Mouse (Mus musculus) MEL (cell line): ENCODE data around the gene Tapbp. TPM values are rescaled to one million over a fixed set of nuclear protein-coding genes. Genes with fewer than 3 reads are reported as not detected.

Source experiments
- DNase-seq: peaks from one replicate; pipeline ENCODE4 v3.0.0; 2011; ENCODE audit warnings: low read depth, low spot score
- H3K27ac ChIP-seq: 2 replicates; pipeline ENCODE4 v1.5.1; 2012; ENCODE audit warnings: low read depth, mild to moderate bottlenecking, control low read depth, low read length, moderate library complexity; ENCODE audit not compliant: control insufficient read depth
- H3K27me3 ChIP-seq, 2 experiments: fragments of 150-350 bp in 1 of 2; sonication (generic) in 1 of 2; 2 replicates each; pipeline ENCODE4 v1.6.1; 2012; ENCODE audit warnings: low read length in 2 of 2, mild to moderate bottlenecking in 2 of 2, improper control_type of control experiment in 1 of 2, moderate library complexity in 1 of 2; ENCODE audit not compliant: insufficient read depth in 2 of 2, control insufficient read depth in 1 of 2
- H3K36me3 ChIP-seq, 2 experiments: 2 replicates each; pipeline ENCODE4 v1.6.1; 2012 to 2014; ENCODE audit warnings: low read length in 2 of 2, improper control_type of control experiment in 1 of 2, inconsistent platforms in 1 of 2, mild to moderate bottlenecking in 1 of 2; ENCODE audit not compliant: insufficient read depth in 2 of 2, control insufficient read depth in 1 of 2
- H3K4me1 ChIP-seq, 2 experiments: fragments of 150-350 bp in 1 of 2; sonication (generic) in 1 of 2; 2 replicates each; pipeline ENCODE4 v1.6.1; 2012; ENCODE audit warnings: low read length in 2 of 2, improper control_type of control experiment in 1 of 2, mild to moderate bottlenecking in 1 of 2; ENCODE audit not compliant: insufficient read depth in 2 of 2, control insufficient read depth in 1 of 2
- H3K4me3 ChIP-seq, 2 experiments: fragments of 150-350 bp in 1 of 2; sonication (generic) in 1 of 2; 2 replicates each; pipeline ENCODE4 v1.5.1; 2012; ENCODE audit warnings: low read depth in 2 of 2, low read length in 2 of 2, mild to moderate bottlenecking in 2 of 2, moderate library complexity in 2 of 2, control low read depth in 1 of 2, improper control_type of control experiment in 1 of 2; ENCODE audit not compliant: control insufficient read depth in 1 of 2, insufficient read depth in 1 of 2
- H3K79me2 ChIP-seq: 2 replicates; pipeline ENCODE4 v1.6.1; 2012; ENCODE audit warnings: mild to moderate bottlenecking, low read length, moderate library complexity; ENCODE audit not compliant: control insufficient read depth, poor library complexity, insufficient read depth
- H3K9ac ChIP-seq: 2 replicates; pipeline ENCODE4 v1.6.1; 2012; ENCODE audit warnings: low read depth, mild to moderate bottlenecking, control low read depth, low read length, moderate library complexity; ENCODE audit not compliant: control insufficient read depth, poor library complexity, severe bottlenecking
- H3K9me3 ChIP-seq: fragments of 150-350 bp; sonication (generic); replicated peaks from 2 replicates; pipeline ENCODE4 v1.6.1; 2012; ENCODE audit warnings: mild to moderate bottlenecking, low read length, improper control_type of control experiment, moderate library complexity; ENCODE audit not compliant: insufficient read depth
- CHD1 ChIP-seq: IDR thresholded peaks from 2 replicates; pipeline ENCODE4 v1.6.1; 2012; ENCODE audit warnings: low read depth, mild to moderate bottlenecking, inconsistent platforms, low read length, improper control_type of control experiment
- E2F4 ChIP-seq: IDR thresholded peaks from 2 replicates; pipeline ENCODE4 v1.6.1; 2011; ENCODE audit warnings: low read depth, low read length, improper control_type of control experiment, borderline replicate concordance
- ELF1 ChIP-seq: IDR thresholded peaks from 2 replicates; pipeline ENCODE4 v1.6.1; 2014; ENCODE audit warnings: low read depth, mild to moderate bottlenecking, inconsistent platforms, low read length, improper control_type of control experiment, moderate library complexity
- ETS1 ChIP-seq: IDR thresholded peaks from 2 replicates; pipeline ENCODE4 v1.6.1; 2012; ENCODE audit warnings: low read depth, mild to moderate bottlenecking, inconsistent platforms, low read length, improper control_type of control experiment, moderate library complexity
- JUND ChIP-seq: IDR thresholded peaks from 2 replicates; pipeline ENCODE4 v1.6.1; 2011; ENCODE audit warnings: low read depth, mild to moderate bottlenecking, improper control_type of control experiment, low read length
- KAT2A ChIP-seq: conservative IDR thresholded peaks from 2 replicates; pipeline ENCODE4 v1.6.1; 2012; ENCODE audit warnings: low read depth, low read length, improper control_type of control experiment, inconsistent platforms
- MAFK ChIP-seq: IDR thresholded peaks from 2 replicates; pipeline ENCODE4 v1.6.1; 2011; ENCODE audit warnings: low read depth, mild to moderate bottlenecking, low read length, improper control_type of control experiment, borderline replicate concordance
- MAX ChIP-seq: IDR thresholded peaks from 2 replicates; pipeline ENCODE4 v1.6.1; 2011; ENCODE audit warnings: low read length, improper control_type of control experiment
- MAZ ChIP-seq: IDR thresholded peaks from 2 replicates; pipeline ENCODE4 v1.6.1; 2012; ENCODE audit warnings: low read depth, mild to moderate bottlenecking, inconsistent platforms, low read length, improper control_type of control experiment
- MEF2A ChIP-seq: IDR thresholded peaks from 2 replicates; pipeline ENCODE4 v1.6.1; 2014; ENCODE audit warnings: low read depth, mild to moderate bottlenecking, inconsistent platforms, low read length, improper control_type of control experiment; ENCODE audit not compliant: poor library complexity, insufficient replicate concordance, severe bottlenecking; ENCODE audit errors: extremely low read depth
- NRF1 ChIP-seq: IDR thresholded peaks from 2 replicates; pipeline ENCODE4 v1.6.1; 2014; ENCODE audit warnings: low read depth, mild to moderate bottlenecking, inconsistent platforms, low read length, improper control_type of control experiment, moderate library complexity; ENCODE audit not compliant: poor library complexity, insufficient read depth, severe bottlenecking
- POLR2A ChIP-seq, 2 experiments: IDR thresholded peaks; 2 replicates each; pipeline ENCODE4 v1.6.1; 2011 to 2012; ENCODE audit warnings: low read length in 2 of 2, mild to moderate bottlenecking in 2 of 2, control low read depth in 1 of 2, improper control_type of control experiment in 1 of 2, low read depth in 1 of 2, moderate library complexity in 1 of 2; ENCODE audit not compliant: control insufficient read depth in 1 of 2, insufficient read depth in 1 of 2, poor library complexity in 1 of 2
- POLR2AphosphoS2 ChIP-seq: IDR thresholded peaks from 2 replicates; pipeline ENCODE4 v1.6.1; 2011; ENCODE audit warnings: low read length, improper control_type of control experiment
- POLR2AphosphoS5 ChIP-seq: IDR thresholded peaks from 2 replicates; pipeline ENCODE4 v1.6.1; 2012; ENCODE audit warnings: low read depth, borderline replicate concordance, mild to moderate bottlenecking, inconsistent platforms, low read length, moderate library complexity, mixed read lengths
- RCOR1 ChIP-seq: IDR thresholded peaks from 2 replicates; pipeline ENCODE4 v1.6.1; 2012; ENCODE audit warnings: low read depth, mild to moderate bottlenecking, inconsistent platforms, low read length, improper control_type of control experiment
- SMC3 ChIP-seq: IDR thresholded peaks from 2 replicates; pipeline ENCODE4 v1.6.1; 2011; ENCODE audit warnings: low read depth, low read length, improper control_type of control experiment
- TAL1 ChIP-seq: IDR thresholded peaks from 2 replicates; pipeline ENCODE4 v1.6.1; 2012; ENCODE audit warnings: mild to moderate bottlenecking, inconsistent platforms, low read length, moderate library complexity, mixed read lengths
- TBP ChIP-seq: IDR thresholded peaks from 2 replicates; pipeline ENCODE4 v1.8.0; 2011; ENCODE audit warnings: low read depth, low read length, improper control_type of control experiment
- UBTF ChIP-seq: IDR thresholded peaks from 2 replicates; pipeline ENCODE4 v1.6.1; 2012; ENCODE audit warnings: low read depth, mild to moderate bottlenecking, inconsistent platforms, low read length, improper control_type of control experiment, moderate library complexity, borderline replicate concordance; ENCODE audit not compliant: insufficient read depth
- USF1 ChIP-seq: IDR thresholded peaks from 2 replicates; pipeline ENCODE4 v1.6.1; 2014; ENCODE audit warnings: low read depth, mild to moderate bottlenecking, inconsistent platforms, low read length, improper control_type of control experiment, moderate library complexity
- USF2 ChIP-seq, 2 experiments: IDR thresholded peaks; 2 replicates each; pipeline ENCODE4 v1.6.1; 2011 to 2012; ENCODE audit warnings: improper control_type of control experiment in 2 of 2, low read length in 2 of 2, borderline replicate concordance in 1 of 2, inconsistent platforms in 1 of 2, low read depth in 1 of 2, mild to moderate bottlenecking in 1 of 2; ENCODE audit not compliant: insufficient read depth in 1 of 2
- ZC3H11A ChIP-seq: IDR thresholded peaks from 2 replicates; pipeline ENCODE4 v1.6.1; 2012; ENCODE audit warnings: low read depth, mild to moderate bottlenecking, inconsistent platforms, low read length, improper control_type of control experiment
- ZMIZ1 ChIP-seq: IDR thresholded peaks from 2 replicates; pipeline ENCODE4 v1.6.1; 2012; ENCODE audit warnings: low read depth, mild to moderate bottlenecking, inconsistent platforms, low read length, improper control_type of control experiment, moderate library complexity
- ZNF384 ChIP-seq: IDR thresholded peaks from 2 replicates; pipeline ENCODE4 v1.6.1; 2012; ENCODE audit warnings: low read depth, mild to moderate bottlenecking, inconsistent platforms, low read length, improper control_type of control experiment
- polyA plus RNA-seq, 2 experiments: library from polyadenylated mRNA; stranded (reverse) in 1 of 2; unstranded in 1 of 2; fragments of >175 nt in 1 of 2; fragments of >200 nt in 1 of 2; gene quantifications; 2 replicates each; pipeline versions ENCODE4 v1.2.1 to v1.2.4; 2012; ENCODE audit warnings: low replicate concordance in 2 of 2, low read depth in 1 of 2; ENCODE audit not compliant: insufficient read length in 2 of 2, insufficient read depth in 1 of 2, missing spikeins in 1 of 2
- total RNA-seq: library from RNA; depleted of rRNA; stranded (reverse); fragments of 300-350 nt; gene quantifications from 2 replicates; pipeline ENCODE4 v1.2.3, GENCODE M21; 2012

Gene Tapbp
- total and polyA plus RNA-seq, 3 experiments, result 24.3 to 33.3 TPM; not detected in 1

- Histone ChIP-seq H3K4me3 (peak overlapping the region; percentile 77 to 81), H3K9ac (peak overlapping the region; percentile 73), H3K79me2 (peaks cover 10% of the 10 kb centered on the region), H3K36me3 (peaks cover 0 to 12% of the 10 kb centered on the region in 2 experiments; a peak in 3 of 4 replicates), H3K27ac (peak overlapping the region; percentile 66), H3K27me3 (no peaks in the 10 kb centered on the region)
- TF ChIP-seq USF1, result no peak
- TF ChIP-seq TBP, result peak; percentile 4; the same call in 1 of the 2 replicates
- no peak for TF ChIP-seq ZNF384
- TF ChIP-seq, all 39 proteins: peak for 1
- peak; percentile 51 for DNase-seq
- H3K9me3 ChIP-seq, result no peaks in the 10 kb centered on the region
- H3K4me1 ChIP-seq, result peaks cover 4 to 22% of the 10 kb centered on the region in 2 experiments; a peak in 3 of 4 replicates
Measured at GRCm38 (mm10) chr17:33918293-33919203, 2.8 kb downstream of the Tapbp start.

- no peaks in the 10 kb centered on the region for H3K9me3 ChIP-seq
- peak; percentile 91 for DNase-seq
- H3K4me1 ChIP-seq, result peaks cover 5 to 29% of the 10 kb centered on the region in 2 experiments
- H3K9ac ChIP-seq, result peak overlapping the region; percentile 73
- H3K27ac ChIP-seq, result peak overlapping the region; percentile 66
- H3K4me3 ChIP-seq, result peak overlapping the region; percentile 77 to 81
- peaks cover 8% of the 10 kb centered on the region for H3K79me2 ChIP-seq
- no peaks in the 10 kb centered on the region for H3K27me3 ChIP-seq
- peaks cover 0 to 13% of the 10 kb centered on the region in 2 experiments; a peak in 3 of 4 replicates for H3K36me3 ChIP-seq
- TF ChIP-seq E2F4, result no peak
- TF ChIP-seq POLR2AphosphoS2, result peak; percentile 56; the same call in 1 of the 2 replicates
- TF ChIP-seq POLR2AphosphoS5, result no peak
- no peak for TF ChIP-seq TAL1
- TF ChIP-seq NRF1, result no peak
- TF ChIP-seq ZNF384, result no peak
- no peak for TF ChIP-seq CHD1
- no peak for TF ChIP-seq MAFK
- no peak for TF ChIP-seq RCOR1
- TF ChIP-seq ELF1, result 0 out of 2 replicates have a peak, but pooled peaks have one; percentile 13
- TF ChIP-seq JUND, result no peak
- TF ChIP-seq MEF2A, result no peak
- no peak for TF ChIP-seq ZMIZ1
- no peak for TF ChIP-seq USF2 (IDR thresholded peaks at IDR 0.05; ENCODE audit: borderline replicate concordance in 1 of 2, insufficient read depth in 1 of 2, low read depth in 1 of 2, low read length in 2 of 2)
- peak; percentile 95 for TF ChIP-seq ETS1
- no peak for TF ChIP-seq UBTF
- TF ChIP-seq MAZ, result no peak; the same call in 1 of the 2 replicates
- peak in 1 of 2 experiments; percentile 45; a peak in 2 of 4 replicates for TF ChIP-seq POLR2A (IDR thresholded peaks at IDR 0.05; ENCODE audit: control insufficient read depth in 1 of 2, insufficient read depth in 1 of 2, low read depth in 1 of 2, low read length in 2 of 2, poor library complexity in 1 of 2)
- peak; percentile 50; the same call in 1 of the 2 replicates for TF ChIP-seq MAX
- TF ChIP-seq TBP, result 0 out of 2 replicates have a peak, but pooled peaks have one; percentile 13
- TF ChIP-seq SMC3, result peak; percentile 17; the same call in 1 of the 2 replicates
- TF ChIP-seq KAT2A, result no peak
- TF ChIP-seq ZC3H11A, result no peak; the same call in 1 of the 2 replicates
Measured at GRCm38 (mm10) chr17:33919351-33920281, 3.9 kb downstream of the Tapbp start.
